Mouse (Mus musculus) heart, postnatal 0 days (tissue): ENCODE measurements around the gene Tmem104.

Source experiments
- CTCF ChIP-seq: IDR thresholded peaks from 2 replicates; pipeline ENCODE4 v1.5.1; 2016; ENCODE audit warnings: antibody characterized with exemption, control low read depth, low read depth
- EP300 ChIP-seq: IDR thresholded peaks from 2 replicates; pipeline ENCODE4 v1.6.1; 2016; ENCODE audit warnings: antibody characterized with exemption, low read depth

GRCm38 (mm10) chr11:115187693-115188092, 406 bp downstream of the Tmem104 start, which contains the start of gene Nat9:
- no peak for TF ChIP-seq CTCF
- no peak for TF ChIP-seq EP300
